Mouse (Mus musculus) C2C12 (cell line): ENCODE data around the gene Tectb.

Experiments
- CTCF ChIP-seq: IDR thresholded peaks from one replicate; pipeline ENCODE4 v1.5.1; 2011; ENCODE audit not compliant: control insufficient read depth, insufficient read depth, insufficient read length
- MAX ChIP-seq: IDR thresholded peaks from one replicate; pipeline ENCODE4 v1.6.1; 2011; ENCODE audit warnings: mild to moderate bottlenecking, control low read depth
- MYOG ChIP-seq: IDR thresholded peaks from one replicate; pipeline ENCODE4 v1.6.1; 2011; ENCODE audit not compliant: control insufficient read depth, insufficient read length; ENCODE audit errors: extremely low read depth
- USF1 ChIP-seq: IDR thresholded peaks from one replicate; pipeline ENCODE4 v1.6.1; 2011; ENCODE audit warnings: low read depth, mild to moderate bottlenecking, control low read depth, moderate library complexity

GRCm38 (mm10) chr19:55231081-55231480, 50.5 kb downstream of the Tectb start:
- TF ChIP-seq CTCF (no peak), USF1 (no peak), MAX (no peak), MYOG (no peak)
